9 mouse cellular contexts compared by ENCODE assay signal in genomic region chr1:93176525-93177332, GRCm38 (mm10). TPM values are rescaled to one million over a fixed set of nuclear protein-coding genes. Genes with fewer than 3 reads are reported as not detected.
DNase-seq lines count a peak whose midpoint lies in the region; ATAC-seq and TF ChIP-seq lines count a peak whose summit lies in the region.
"Had no signal": no experiment of that assay in that cellular context is flagged by ENCODE, and none has a peak within 500 bp of the region (broad histone marks: within the 10 kb centered on the region; RNA-seq: fewer than 3 reads in every experiment).

No protein-coding gene starts in this region.

- no peak for TF ChIP-seq CTCF in intestine, postnatal 0 days (IDR thresholded peaks at IDR 0.05; ENCODE audit: low read depth)

- H3K27me3 ChIP-seq in intestine, postnatal 0 days (replicated peaks; ENCODE audit: control insufficient read depth, insufficient read depth, low read length): peaks cover 3% of the 10 kb centered on the region
- H3K27me3 ChIP-seq in midbrain, embryonic 12.5 days: peaks cover 38% of the 10 kb centered on the region
- H3K27me3 ChIP-seq in stomach, embryonic 14.5 days (ENCODE audit: control insufficient read depth, insufficient read depth, low read length): no peaks in the 10 kb centered on the region

- 4% methylated on average over 39 of the region's 44 CpGs for WGBS in intestine, postnatal 0 days
- WGBS in midbrain, embryonic 12.5 days: 2% methylated on average over 33 of the region's 44 CpGs
- 2% methylated on average over 41 of the region's 44 CpGs for whole genome bisulfite sequencing in stomach, embryonic 14.5 days

- intact Hi-C loops in left cerebral cortex, postnatal 4 days (cut with DNase I): loop anchor here (2.0 to 10.0 kb wide), 3 partner anchors 62 to 168 kb away; partner anchors contain the start of genes Mterf4, Pask and Ppp1r7

- H3K4me1 ChIP-seq in intestine, postnatal 0 days (replicated peaks; ENCODE audit: control insufficient read depth, insufficient read depth, low read length): no peaks in the 10 kb centered on the region
- H3K4me1 ChIP-seq in midbrain, embryonic 12.5 days: peaks cover 15% of the 10 kb centered on the region
- H3K4me1 ChIP-seq in stomach, embryonic 14.5 days (ENCODE audit: control insufficient read depth, insufficient read depth, low read length): peaks cover 17% of the 10 kb centered on the region; the same call in 1 of the 2 replicates

- peak; percentile 61 for DNase-seq in R1 (ENCODE audit: low read depth, low spot score)
- peak; percentile 79 for DNase-seq in embryo, embryonic 9.5 days (ENCODE audit: extremely low spot score)
- DNase-seq in heart, adult 18-20 months: peak; percentile 67 to 77
- peak; percentile 68 for DNase-seq in left cerebral cortex, postnatal 4 days

- H3K9ac ChIP-seq in intestine, postnatal 0 days (ENCODE audit: low read depth, low read length): no peak overlapping the region
- H3K9ac ChIP-seq in midbrain, embryonic 12.5 days (replicated peaks): peak overlapping the region; percentile 51
- H3K9ac ChIP-seq in stomach, embryonic 14.5 days (replicated peaks; ENCODE audit: low read depth, low read length): no peak overlapping the region; the same call in 1 of the 2 replicates

- no peaks in the 10 kb centered on the region for H3K36me3 ChIP-seq in intestine, postnatal 0 days (ENCODE audit: control insufficient read depth, insufficient read depth)
- no peaks in the 10 kb centered on the region for H3K36me3 ChIP-seq in midbrain, embryonic 12.5 days
- no peaks in the 10 kb centered on the region for H3K36me3 ChIP-seq in stomach, embryonic 14.5 days (ENCODE audit: control insufficient read depth, insufficient read depth, low read length)

- H3K4me2 ChIP-seq in intestine, postnatal 0 days (replicated peaks; ENCODE audit: low read depth): peak overlapping the region; percentile 60
- peak overlapping the region; percentile 74 for H3K4me2 ChIP-seq in midbrain, embryonic 12.5 days (replicated peaks)
- peak overlapping the region; percentile 46 for H3K4me2 ChIP-seq in stomach, embryonic 14.5 days (replicated peaks; ENCODE audit: low read depth, low read length)

- H3K27ac ChIP-seq in intestine, postnatal 0 days (ENCODE audit: low read depth, low read length): peak overlapping the region; percentile 15; the same call in 1 of the 2 replicates
- peak overlapping the region; percentile 15; the same call in 1 of the 2 replicates for H3K27ac ChIP-seq in midbrain, embryonic 12.5 days (replicated peaks)
- peak overlapping the region; percentile 91 for H3K27ac ChIP-seq in stomach, embryonic 14.5 days (ENCODE audit: low read length)

- H3K4me3 ChIP-seq in intestine, postnatal 0 days (ENCODE audit: low read depth, low read length): peak overlapping the region; percentile 21
- H3K4me3 ChIP-seq in midbrain, embryonic 12.5 days: peak overlapping the region; percentile 46
- H3K4me3 ChIP-seq in stomach, embryonic 14.5 days (ENCODE audit: low read depth, low read length): peak overlapping the region; percentile 25
- H3K4me3 ChIP-seq: megakaryocyte, embryonic 14.5 days had no signal

- H3K9me3 ChIP-seq in intestine, postnatal 0 days (ENCODE audit: control insufficient read depth): no peaks in the 10 kb centered on the region
- no peaks in the 10 kb centered on the region for H3K9me3 ChIP-seq in midbrain, embryonic 12.5 days
- H3K9me3 ChIP-seq in stomach, embryonic 14.5 days (ENCODE audit: control insufficient read depth, low read depth, low read length): no peaks in the 10 kb centered on the region
- H3K9me3 ChIP-seq: megakaryocyte, embryonic 14.5 days had no signal

- peak; percentile 36; the same call in 1 of the 2 replicates for ATAC-seq in intestine, postnatal 0 days
- ATAC-seq in midbrain, embryonic 12.5 days (ENCODE audit: low FRiP score, low read depth): peak; percentile 80
- peak; percentile 71 for ATAC-seq in stomach, embryonic 14.5 days (ENCODE audit: insufficient number of reproducible peaks, insufficient read depth, low FRiP score, low read depth)
- ATAC-seq in erythroblast, adult 5-6 weeks (replicated peaks; ENCODE audit: low FRiP score, poor library complexity, severe bottlenecking): no peak

RNA-seq across cellular contexts. Expression of gene Crocc2, which starts 8.2 kb away (rescaled TPM):
- total RNA-seq in heart, adult 18-20 months (2021): under 1 TPM; 0.05 to 0.12 TPM
- polyA plus RNA-seq in intestine, postnatal 0 days (2015; fragmentation: Nextera tagmentation; extraction: Ambion mirVana): 0.04 TPM in 1 of 2 replicates, not detected in the other
- under 1 TPM; 0.91 to 0.94 TPM for total RNA-seq in left cerebral cortex, postnatal 4 days (2021)
- polyA plus RNA-seq in midbrain, embryonic 12.5 days (2016; fragmentation: Nextera tagmentation; extraction: Ambion mirVana): 0.16 and 0.18 TPM in 2 replicates
- polyA plus RNA-seq in stomach, embryonic 14.5 days (2014; fragmentation: Nextera tagmentation; extraction: Ambion mirVana): 0.10 and 0.23 TPM in 2 replicates
- not detected in 2 replicates for total RNA-seq in erythroblast, adult 5-6 weeks (2015; ENCODE audit: low replicate concordance)
- total RNA-seq in erythroblast, adult 5-6 weeks (2017; ENCODE audit: low replicate concordance): not detected in 2 replicates

RNA-seq across cellular contexts. Expression of gene 2310007B03Rik, which starts 16.0 kb away (rescaled TPM):
- total RNA-seq in heart, adult 18-20 months (2021): under 1 TPM in 1 of 2 experiments, not detected in 1; 0.28 TPM
- polyA plus RNA-seq in intestine, postnatal 0 days (2015; fragmentation: Nextera tagmentation; extraction: Ambion mirVana): 22.5 and 24.3 TPM in 2 replicates
- not detected for total RNA-seq in left cerebral cortex, postnatal 4 days (2021)
- 0.25 and 0.32 TPM in 2 replicates for polyA plus RNA-seq in midbrain, embryonic 12.5 days (2016; fragmentation: Nextera tagmentation; extraction: Ambion mirVana)
- 2.6 TPM in 2 replicates for polyA plus RNA-seq in stomach, embryonic 14.5 days (2014; fragmentation: Nextera tagmentation; extraction: Ambion mirVana)
- total RNA-seq in erythroblast, adult 5-6 weeks (2015; ENCODE audit: low replicate concordance): not detected in 2 replicates
- not detected in 2 replicates for total RNA-seq in erythroblast, adult 5-6 weeks (2017; ENCODE audit: low replicate concordance)

RNA-seq across cellular contexts. Expression of gene Agxt, which starts 41.7 kb away (rescaled TPM):
- total RNA-seq in heart, adult 18-20 months (2021): not detected
- polyA plus RNA-seq in intestine, postnatal 0 days (2015; fragmentation: Nextera tagmentation; extraction: Ambion mirVana): 3.2 and 3.5 TPM in 2 replicates
- not detected for total RNA-seq in left cerebral cortex, postnatal 4 days (2021)
- polyA plus RNA-seq in midbrain, embryonic 12.5 days (2016; fragmentation: Nextera tagmentation; extraction: Ambion mirVana): not detected in 2 replicates
- polyA plus RNA-seq in stomach, embryonic 14.5 days (2014; fragmentation: Nextera tagmentation; extraction: Ambion mirVana): not detected in 2 replicates
- total RNA-seq in erythroblast, adult 5-6 weeks (2015; ENCODE audit: low replicate concordance): not detected in 2 replicates
- total RNA-seq in erythroblast, adult 5-6 weeks (2017; ENCODE audit: low replicate concordance): not detected in 2 replicates

RNA-seq across cellular contexts. Expression of gene Sned1, which starts 58.9 kb away (rescaled TPM):
- total RNA-seq in heart, adult 18-20 months (2021): 1 to 10 TPM; 4.2 to 7.5 TPM
- 0.81 and 1.0 TPM in 2 replicates for polyA plus RNA-seq in intestine, postnatal 0 days (2015; fragmentation: Nextera tagmentation; extraction: Ambion mirVana)
- total RNA-seq in left cerebral cortex, postnatal 4 days (2021): 1 to 10 TPM; 8.4 to 8.6 TPM
- 13.1 and 15.3 TPM in 2 replicates for polyA plus RNA-seq in midbrain, embryonic 12.5 days (2016; fragmentation: Nextera tagmentation; extraction: Ambion mirVana)
- polyA plus RNA-seq in stomach, embryonic 14.5 days (2014; fragmentation: Nextera tagmentation; extraction: Ambion mirVana): 4.8 and 8.6 TPM in 2 replicates
- 0.63 and 1.7 TPM in 2 replicates for total RNA-seq in erythroblast, adult 5-6 weeks (2015; ENCODE audit: low replicate concordance)
- 0.09 TPM in 1 of 2 replicates, not detected in the other for total RNA-seq in erythroblast, adult 5-6 weeks (2017; ENCODE audit: low replicate concordance)

Comparison
In these comparisons a context has a peak if more than half of its experiments do, and no peak if none do; other contexts are left out.
1. H3K27ac ChIP-seq: peak in every context shown above with its lines; median percentile 91 in stomach, embryonic 14.5 days; 15 in intestine, postnatal 0 days; 15 in midbrain, embryonic 12.5 days.